Mouse (Mus musculus) lung, embryonic 16.5 days (tissue): ENCODE measurements around the gene Vps50. TPM values are rescaled to one million over a fixed set of nuclear protein-coding genes. Genes with fewer than 3 reads are reported as not detected.

Experiments used
- ATAC-seq: fragments of 200-750 bp; cut with Nextera tagmentation; 2 replicates; pipeline ENCODE4 v1.8.0; 2017; ENCODE audit warnings: low read depth, mild to moderate bottlenecking, moderate library complexity
- H3K27ac ChIP-seq: fragments of 300-500 bp; sonication (generic); 2 replicates; pipeline ENCODE4 v1.5.1; 2014; ENCODE audit warnings: mild to moderate bottlenecking, control low read depth, low read length
- H3K27me3 ChIP-seq: fragments of 300-500 bp; sonication (generic); 2 replicates; pipeline ENCODE4 v1.6.1; 2014; ENCODE audit warnings: low read depth, low read length, mixed read lengths; ENCODE audit not compliant: control insufficient read depth, insufficient read depth
- H3K36me3 ChIP-seq: fragments of 300-500 bp; sonication (generic); 2 replicates; pipeline ENCODE4 v1.6.1; 2014; ENCODE audit warnings: low read length; ENCODE audit not compliant: control insufficient read depth, insufficient read depth
- H3K4me1 ChIP-seq: fragments of 300-500 bp; sonication (generic); replicated peaks from 2 replicates; pipeline ENCODE4 v1.6.1; 2014; ENCODE audit warnings: low read length, mixed read lengths; ENCODE audit not compliant: control insufficient read depth, insufficient read depth
- H3K4me2 ChIP-seq: fragments of 300-500 bp; sonication (generic); 2 replicates; pipeline ENCODE4 v1.6.1; 2014; ENCODE audit warnings: low read depth, low read length, control low read depth
- H3K4me3 ChIP-seq: fragments of 300-500 bp; sonication (generic); 2 replicates; pipeline ENCODE4 v1.5.1; 2014; ENCODE audit warnings: mild to moderate bottlenecking, low read length, control low read depth
- H3K9ac ChIP-seq: fragments of 300-500 bp; sonication (generic); 2 replicates; pipeline ENCODE4 v1.6.1; 2014; ENCODE audit warnings: low read length, control low read depth
- H3K9me3 ChIP-seq: fragments of 300-500 bp; sonication (generic); 2 replicates; pipeline ENCODE4 v1.6.1; 2016; ENCODE audit warnings: low read length; ENCODE audit not compliant: control insufficient read depth
- whole genome bisulfite sequencing: fragments of 180-500 bp; shearing (Covaris S2); extraction: QIAGEN DNeasy Blood & Tissue Kit; methylation state at CpG from one replicate; pipeline ENCODE4 v1.1.7; 2014; 5-methylcytosine and 5-hydroxymethylcytosine counted together
- polyA plus RNA-seq: library from polyadenylated mRNA; unstranded; fragments of >200 nt; fragmentation: Nextera tagmentation; extraction: Ambion mirVana; gene quantifications from 2 replicates; pipeline ENCODE4 v1.2.1, GENCODE M21; 2015

Gene Vps50
- polyA plus RNA-seq, 1 experiment from 2014 or later, result 26.6 TPM

DNA sequence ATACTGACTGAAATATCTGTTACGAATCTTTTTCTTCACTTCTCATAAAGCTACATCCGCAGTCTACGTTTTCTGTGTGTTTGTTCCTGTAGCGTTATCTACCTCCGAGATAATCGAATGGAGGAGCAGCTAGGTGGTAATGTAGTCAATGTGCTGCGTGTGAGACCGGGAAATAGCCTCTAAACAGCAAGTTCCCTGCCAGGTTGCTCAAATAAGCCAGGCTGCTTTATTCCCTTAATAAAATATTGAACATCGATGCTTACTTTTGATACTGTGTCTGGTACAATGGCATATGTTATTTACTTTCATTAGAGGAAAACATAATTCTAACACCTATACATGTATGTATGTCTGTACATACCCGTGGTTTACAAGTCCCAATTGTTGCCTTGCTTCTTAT, 12.9 kb downstream of the Vps50 start:
- Histone ChIP-seq H3K27ac (no peak overlapping the region), H3K36me3 (no peaks in the 10 kb centered on the region), H3K9me3 (no peaks in the 10 kb centered on the region), H3K4me3 (no peak overlapping the region), H3K4me1 (no peaks in the 10 kb centered on the region), H3K4me2 (no peak overlapping the region), H3K27me3 (no peaks in the 10 kb centered on the region), H3K9ac (no peak overlapping the region)
- 59% methylated on average over 10 of the region's 10 CpGs for WGBS
- no peak for ATAC-seq

DNA sequence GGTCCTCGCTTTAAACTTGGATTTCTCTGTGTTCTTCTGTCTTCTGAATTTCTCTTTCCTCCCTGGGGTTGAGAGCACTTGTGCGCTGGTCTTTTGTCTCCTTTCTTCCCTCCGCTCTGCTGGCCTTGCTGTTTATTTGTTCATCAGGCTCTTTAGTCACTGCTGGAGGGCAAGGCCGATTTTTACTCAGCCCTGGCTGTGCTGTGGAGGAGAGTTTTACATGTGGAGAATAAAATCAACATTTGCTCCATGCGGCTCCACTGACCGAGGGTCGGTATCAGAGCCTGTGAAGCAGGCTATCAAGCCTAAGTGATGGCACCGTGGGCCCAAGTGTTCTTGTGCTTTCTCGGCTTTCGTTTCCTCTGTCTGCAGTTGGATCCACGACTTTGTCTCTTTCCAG, 13.4 kb downstream of the Vps50 start:
- Histone ChIP-seq H3K9ac (0 out of 2 replicates have a peak overlapping the region, but pooled peaks have one; percentile 28), H3K4me3 (no peak overlapping the region), H3K9me3 (no peaks in the 10 kb centered on the region), H3K36me3 (no peaks in the 10 kb centered on the region), H3K27ac (no peak overlapping the region), H3K27me3 (no peaks in the 10 kb centered on the region), H3K4me1 (no peaks in the 10 kb centered on the region), H3K4me2 (no peak overlapping the region)
- no peak for ATAC-seq
- 30% methylated on average over 11 of the region's 11 CpGs for WGBS

DNA sequence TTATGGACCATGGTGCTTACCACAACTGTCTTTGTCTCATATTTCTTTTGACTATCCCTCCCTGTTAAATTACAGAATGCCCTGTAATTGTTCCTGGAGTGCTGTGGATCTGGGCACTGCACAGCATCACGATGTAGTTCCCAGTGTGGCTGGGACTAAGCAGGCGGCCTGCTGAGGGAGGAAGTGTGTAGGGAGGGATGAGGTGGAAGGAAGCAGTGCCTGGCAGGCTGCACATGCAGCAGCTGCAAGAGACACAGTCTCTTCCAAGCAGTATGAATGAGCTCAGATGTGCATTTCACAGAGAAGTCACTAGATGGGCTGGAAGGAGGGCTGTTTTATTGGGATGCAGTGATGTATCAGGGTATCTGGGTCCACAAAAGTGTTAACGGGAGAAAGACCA, 14.4 kb downstream of the Vps50 start:
- H3K36me3 ChIP-seq, result 0 out of 2 replicates have a peak, but pooled peaks cover 2% of the 10 kb centered on the region
- H3K4me3 ChIP-seq, result no peak overlapping the region
- no peak for ATAC-seq
- 53% methylated on average over 3 of the region's 3 CpGs for WGBS
- H3K9me3 ChIP-seq, result no peaks in the 10 kb centered on the region
- H3K9ac ChIP-seq, result no peak overlapping the region
- no peaks in the 10 kb centered on the region for H3K4me1 ChIP-seq
- no peak overlapping the region for H3K27ac ChIP-seq
- no peak overlapping the region for H3K4me2 ChIP-seq
- H3K27me3 ChIP-seq, result no peaks in the 10 kb centered on the region

DNA sequence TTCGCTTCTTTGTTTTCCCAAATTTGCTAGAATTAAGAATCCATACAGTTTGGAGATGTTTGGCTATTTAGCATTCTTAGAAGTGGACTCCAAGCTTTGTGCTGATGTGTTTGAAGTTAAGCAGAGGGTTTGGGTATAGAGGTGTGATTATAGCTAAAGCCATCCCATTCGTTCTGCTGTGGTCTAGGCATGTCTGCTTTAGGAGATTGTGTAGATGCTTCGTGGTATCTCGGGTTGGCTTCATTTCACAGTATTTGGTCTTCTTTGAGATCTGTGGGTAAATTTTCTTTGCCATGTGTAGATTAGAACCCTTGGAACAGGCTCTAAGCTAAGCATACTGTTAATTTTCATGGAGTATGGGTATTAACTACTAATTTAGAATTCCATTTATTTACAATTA, 30.0 kb downstream of the Vps50 start:
- Histone ChIP-seq H3K9ac (no peak overlapping the region), H3K4me3 (no peak overlapping the region), H3K9me3 (no peaks in the 10 kb centered on the region), H3K27ac (no peak overlapping the region), H3K27me3 (no peaks in the 10 kb centered on the region), H3K4me2 (no peak overlapping the region), H3K4me1 (no peaks in the 10 kb centered on the region), H3K36me3 (no peaks in the 10 kb centered on the region)
- ATAC-seq, result no peak
- 94% methylated on average over 4 of the region's 4 CpGs for WGBS

DNA sequence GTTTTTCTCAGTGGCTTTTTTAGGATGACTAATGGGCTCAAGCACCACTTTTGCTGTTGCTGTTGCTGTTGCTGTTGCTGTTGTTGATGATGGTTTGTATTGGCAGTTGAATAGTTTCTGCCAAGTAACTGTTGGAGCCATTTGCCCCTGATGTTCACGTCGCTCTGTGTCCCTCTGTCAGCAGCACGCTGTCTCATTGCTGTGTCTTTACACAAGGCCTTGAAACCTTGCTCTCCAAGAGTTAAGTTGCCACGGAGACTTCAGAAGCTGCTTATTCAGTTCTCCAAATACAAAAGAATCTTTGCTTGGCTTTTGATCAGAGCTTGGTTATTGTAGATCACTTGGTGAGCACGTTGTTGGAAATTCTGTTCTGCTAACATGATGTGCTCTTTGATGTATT, 33.3 kb downstream of the Vps50 start:
- no peak for ATAC-seq
- Histone ChIP-seq H3K27me3 (no peaks in the 10 kb centered on the region), H3K27ac (no peak overlapping the region), H3K36me3 (no peaks in the 10 kb centered on the region), H3K9ac (no peak overlapping the region), H3K4me3 (no peak overlapping the region), H3K4me2 (no peak overlapping the region), H3K9me3 (no peaks in the 10 kb centered on the region), H3K4me1 (no peaks in the 10 kb centered on the region)
- WGBS, result 65% methylated on average over 5 of the region's 5 CpGs

DNA sequence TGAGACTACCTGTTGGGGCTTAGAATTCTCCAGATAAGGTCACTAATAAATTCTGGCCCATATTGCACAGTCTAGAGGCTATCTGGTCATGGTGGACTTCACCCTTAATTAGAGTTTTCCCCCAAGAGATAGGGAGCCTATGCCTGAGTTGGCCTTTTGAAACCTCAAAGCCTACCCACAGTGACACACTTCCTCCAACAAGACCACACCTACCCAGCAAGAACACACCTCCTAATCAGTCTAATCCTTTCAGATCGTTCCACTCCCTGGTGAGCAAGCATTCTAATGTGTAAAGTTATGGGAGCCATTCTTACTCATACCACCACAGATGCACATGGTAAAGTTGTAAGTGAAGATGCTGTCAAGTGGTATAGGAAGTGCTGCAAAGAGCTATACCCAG, 37.9 kb downstream of the Vps50 start:
- ATAC-seq, result no peak
- Histone ChIP-seq H3K4me2 (no peak overlapping the region), H3K9me3 (no peaks in the 10 kb centered on the region), H3K9ac (no peak overlapping the region), H3K36me3 (no peaks in the 10 kb centered on the region), H3K4me3 (no peak overlapping the region), H3K27ac (no peak overlapping the region), H3K4me1 (no peaks in the 10 kb centered on the region; the same call in 1 of the 2 replicates), H3K27me3 (no peaks in the 10 kb centered on the region)
- 71% methylated on average over 1 of the region's 1 CpGs for WGBS

DNA sequence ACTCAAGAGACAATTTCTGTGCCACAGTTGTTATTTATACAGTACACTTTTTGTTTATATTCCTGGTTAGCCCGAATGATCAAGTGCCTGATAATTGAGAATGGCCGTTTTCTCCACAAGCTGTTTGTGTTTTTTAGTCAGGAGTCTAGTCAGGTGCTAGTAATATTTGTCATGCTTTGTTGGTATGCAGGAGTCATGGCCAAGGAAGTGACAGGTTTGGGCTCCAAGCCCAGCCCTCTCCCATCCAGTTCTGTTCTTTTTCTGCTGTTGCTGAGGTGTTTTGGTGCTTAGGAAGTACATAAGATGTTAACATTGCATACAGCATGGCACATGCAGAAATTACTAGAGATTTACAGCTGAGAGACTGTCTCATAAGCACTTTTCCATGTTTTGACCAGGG, 41.3 kb downstream of the Vps50 start:
- Histone ChIP-seq H3K4me2 (no peak overlapping the region), H3K4me3 (no peak overlapping the region), H3K4me1 (no peaks in the 10 kb centered on the region; the same call in 1 of the 2 replicates), H3K27ac (no peak overlapping the region), H3K9ac (no peak overlapping the region), H3K9me3 (no peaks in the 10 kb centered on the region), H3K27me3 (no peaks in the 10 kb centered on the region), H3K36me3 (no peaks in the 10 kb centered on the region)
- WGBS, result 49% methylated on average over 2 of the region's 2 CpGs
- no peak for ATAC-seq

DNA sequence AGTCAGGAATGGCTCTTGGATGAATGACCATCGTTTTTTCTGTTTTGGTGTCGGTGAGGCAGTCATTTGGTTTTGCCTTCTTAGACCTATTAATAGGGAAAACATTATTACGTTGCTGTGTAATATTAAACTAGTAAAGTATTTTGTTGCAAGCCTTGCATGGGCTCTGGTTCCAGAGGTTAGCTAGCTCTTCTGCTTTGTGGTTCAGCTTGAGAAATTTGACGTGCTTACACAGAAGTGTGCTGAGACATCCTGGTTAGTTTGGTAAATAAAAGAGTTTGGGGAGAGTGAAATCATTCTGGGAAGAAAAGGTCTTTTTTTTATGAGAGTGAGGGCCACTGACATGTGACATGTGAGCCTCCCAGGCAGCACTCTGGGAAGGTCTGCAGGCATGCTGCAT, 45.7 kb downstream of the Vps50 start:
- no peak overlapping the region for H3K4me2 ChIP-seq
- no peak overlapping the region for H3K4me3 ChIP-seq
- H3K4me1 ChIP-seq, result no peaks in the 10 kb centered on the region; the same call in 1 of the 2 replicates
- no peaks in the 10 kb centered on the region for H3K27me3 ChIP-seq
- no peak overlapping the region for H3K27ac ChIP-seq
- 84% methylated on average over 4 of the region's 4 CpGs for WGBS
- no peak overlapping the region for H3K9ac ChIP-seq
- H3K36me3 ChIP-seq, result no peaks in the 10 kb centered on the region
- no peaks in the 10 kb centered on the region for H3K9me3 ChIP-seq
- no peak for ATAC-seq

DNA sequence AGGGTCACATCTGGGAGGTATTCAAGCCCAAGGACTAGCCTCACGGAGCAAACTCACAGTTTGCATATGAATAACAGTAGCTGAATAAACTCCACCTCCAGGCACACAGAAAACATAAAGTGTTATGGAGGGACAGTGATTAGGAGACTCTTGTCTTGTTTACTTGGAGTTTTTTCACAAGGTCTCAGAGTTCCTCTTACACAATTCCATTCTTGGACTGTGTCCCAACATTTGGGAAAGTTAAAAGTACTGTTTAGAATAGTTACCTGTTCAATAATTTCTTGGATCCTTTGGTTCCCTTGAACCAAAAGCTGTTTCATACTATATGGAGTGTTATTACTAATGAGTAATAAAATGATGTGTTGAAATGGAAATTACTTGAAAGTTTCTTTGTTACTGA, 46.8 kb downstream of the Vps50 start:
- 60% methylated on average over 1 of the region's 1 CpGs for WGBS
- Histone ChIP-seq H3K4me3 (no peak overlapping the region), H3K9ac (no peak overlapping the region), H3K4me1 (no peaks in the 10 kb centered on the region), H3K36me3 (no peaks in the 10 kb centered on the region), H3K27ac (no peak overlapping the region), H3K9me3 (no peaks in the 10 kb centered on the region), H3K27me3 (no peaks in the 10 kb centered on the region), H3K4me2 (no peak overlapping the region)
- ATAC-seq, result no peak

DNA sequence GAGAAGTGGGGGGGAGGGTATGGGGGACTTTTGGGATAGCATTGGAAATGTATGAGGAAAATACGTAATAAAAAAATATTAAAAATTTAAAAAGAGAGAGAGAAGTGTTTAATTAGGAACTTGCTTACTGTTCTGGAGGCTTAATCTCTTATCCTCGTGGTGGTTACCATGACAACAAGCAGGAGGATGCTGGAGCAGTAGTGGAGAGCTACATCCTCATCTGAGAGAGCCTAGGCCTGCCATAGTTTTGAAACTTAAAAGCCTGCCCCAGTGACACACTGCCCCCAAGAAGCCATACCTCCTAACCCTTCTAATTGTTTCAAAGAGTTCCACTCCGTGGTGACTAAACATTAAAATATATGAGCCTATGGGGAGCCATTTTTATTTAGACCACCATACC, 50.8 kb downstream of the Vps50 start:
- Histone ChIP-seq H3K4me3 (no peak overlapping the region), H3K9ac (no peak overlapping the region), H3K4me2 (no peak overlapping the region), H3K27me3 (no peaks in the 10 kb centered on the region), H3K4me1 (no peaks in the 10 kb centered on the region), H3K9me3 (no peaks in the 10 kb centered on the region), H3K36me3 (no peaks in the 10 kb centered on the region), H3K27ac (no peak overlapping the region)
- 72% methylated on average over 3 of the region's 3 CpGs for WGBS
- no peak for ATAC-seq
